Mouse (Mus musculus) left cerebral cortex, postnatal 14 days (tissue): ENCODE measurements around the gene Macc1. TPM values are rescaled to one million over a fixed set of nuclear protein-coding genes. Genes with fewer than 3 reads are reported as not detected.
"Not testable (repeated sequence)": the region's sequence is repeated elsewhere in the genome, so short reads cannot be mapped to it uniquely, and the experiment has no call there.

Experiments
- DNase-seq, 2 experiments: peaks; one replicate each; pipeline ENCODE4 v3.0.0; 2021 to 2022; ENCODE audit warnings: low spot score in 2 of 2, mixed read lengths in 1 of 2
- intact Hi-C: fragments of 180-260 bp; cut with DNase I; formaldehyde crosslinking; loops from one replicate; pipeline ENCODE4 v1.15.1; 2025
- long read RNA-seq, 2 experiments: library from polyadenylated mRNA; stranded (forward); transcript quantifications; one replicate each; pipeline ENCODE4 v2.0.0; 2021
- total RNA-seq, 2 experiments: library from RNA; stranded (reverse); gene quantifications; 2 replicates each; pipeline ENCODE4 v1.2.3; 2021

The Macc1 gene
- under 1 TPM in 1 of 2 experiments, not detected in 1; 0.15 TPM for total RNA-seq
- long read RNA-seq, experiment 1, result 0 reads
- long read RNA-seq, experiment 2, result 0 reads

- DNase-seq, result no peak
- intact Hi-C loops, result no loop called here
Measured at GRCm38 (mm10) chr12:119313970-119314369, at the start of gene Macc1. TSS of gene Macc1 (plus strand) at chr12:119314270.

- intact Hi-C loops, result no loop called here
- DNase-seq, result no peak
Measured at GRCm38 (mm10) chr12:119264506-119264905, 49.6 kb upstream of the Macc1 start.

DNA sequence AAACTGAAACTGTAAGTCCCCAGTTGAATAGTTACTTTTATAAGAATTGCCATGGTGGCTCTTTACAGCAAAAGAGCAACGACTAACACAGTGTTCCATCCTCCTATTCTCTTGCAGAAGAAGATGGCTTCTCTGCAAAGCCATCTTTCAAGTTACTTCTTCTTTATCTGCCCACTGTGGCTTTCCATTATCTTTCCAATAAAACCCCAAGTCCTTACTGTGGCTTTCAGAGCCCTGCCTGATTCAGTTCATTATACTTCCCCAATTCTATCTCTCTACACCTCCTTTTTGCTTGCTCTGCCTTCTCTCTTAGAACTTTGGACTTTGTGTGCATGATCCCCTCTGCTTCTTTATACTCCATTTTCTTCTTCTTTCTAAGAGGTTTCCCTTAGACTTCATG is 45.3 kb upstream of the Macc1 start:
- intact Hi-C loops, result no loop called here
- no peak for DNase-seq

DNA sequence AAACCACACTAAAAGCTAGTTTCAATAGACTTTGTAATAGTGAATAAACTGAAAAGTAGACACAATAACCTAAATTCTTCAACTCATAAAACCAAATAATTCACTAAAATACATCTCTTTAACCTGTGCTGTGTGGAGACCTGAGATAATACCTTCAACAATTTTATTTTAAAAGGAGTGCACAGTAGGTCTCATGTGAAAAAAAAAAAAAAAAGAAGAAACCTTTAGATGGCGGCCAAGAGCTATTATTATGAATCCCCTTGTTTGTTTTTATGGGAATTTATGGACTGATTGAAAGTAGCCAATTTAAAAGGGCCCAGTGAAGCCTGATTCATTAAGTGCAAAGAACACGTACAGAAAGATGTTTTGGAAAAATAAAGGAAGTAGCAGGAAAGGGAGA is 44.0 kb upstream of the Macc1 start:
- intact Hi-C loops, result no loop called here
- DNase-seq, result no peak

GRCm38 (mm10) chr12:119271964-119272363 is 42.1 kb upstream of the Macc1 start:
- no peak for DNase-seq
- intact Hi-C loops, result no loop called here

GRCm38 (mm10) chr12:119273605-119274004 is 40.5 kb upstream of the Macc1 start:
- intact Hi-C loops, result no loop called here
- no peak for DNase-seq

DNA sequence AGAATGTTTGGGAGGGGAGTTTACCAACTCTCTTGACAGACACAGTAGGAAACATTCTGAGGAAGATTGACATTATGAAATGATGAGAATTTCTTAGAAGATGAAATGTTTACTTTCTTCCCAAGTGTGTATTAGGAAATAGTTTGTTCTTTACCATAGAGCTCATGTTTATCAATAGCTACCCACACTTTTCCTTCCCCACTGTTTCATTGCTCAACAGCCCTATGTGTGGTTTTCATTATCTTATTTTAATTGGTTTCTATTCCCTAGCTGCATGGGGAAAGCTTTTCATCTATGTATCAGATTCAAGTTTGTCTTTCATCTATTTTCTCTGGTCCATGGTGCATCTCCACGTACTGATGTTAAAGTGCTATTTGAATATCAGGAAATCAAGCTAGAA is 37.8 kb upstream of the Macc1 start:
- DNase-seq, result no peak
- intact Hi-C loops, result no loop called here

DNA sequence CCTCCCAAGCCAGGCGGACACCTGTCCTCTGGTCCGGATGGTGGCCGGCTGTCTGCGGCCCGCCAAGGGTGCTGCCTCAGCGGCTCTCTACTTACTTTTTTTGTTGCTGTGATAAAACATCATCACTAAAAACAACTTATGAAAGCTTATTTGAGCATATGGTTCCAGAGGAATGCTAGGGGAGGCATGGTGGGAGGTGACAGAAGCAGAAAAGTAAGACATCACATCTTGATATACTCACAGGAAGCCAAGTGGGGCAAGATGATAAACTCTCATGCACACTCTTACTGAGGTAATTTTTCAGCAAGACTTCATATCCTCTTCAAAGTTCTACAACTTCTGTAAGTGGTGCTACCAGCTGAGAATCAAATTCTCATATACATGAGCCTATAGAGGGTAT is 22.5 kb upstream of the Macc1 start:
- peak; percentile 2 to 3 for DNase-seq
- intact Hi-C loops, result no loop called here

- no peak for DNase-seq
- intact Hi-C loops, result no loop called here
Measured at GRCm38 (mm10) chr12:119303618-119304017, 10.5 kb upstream of the Macc1 start.

DNA sequence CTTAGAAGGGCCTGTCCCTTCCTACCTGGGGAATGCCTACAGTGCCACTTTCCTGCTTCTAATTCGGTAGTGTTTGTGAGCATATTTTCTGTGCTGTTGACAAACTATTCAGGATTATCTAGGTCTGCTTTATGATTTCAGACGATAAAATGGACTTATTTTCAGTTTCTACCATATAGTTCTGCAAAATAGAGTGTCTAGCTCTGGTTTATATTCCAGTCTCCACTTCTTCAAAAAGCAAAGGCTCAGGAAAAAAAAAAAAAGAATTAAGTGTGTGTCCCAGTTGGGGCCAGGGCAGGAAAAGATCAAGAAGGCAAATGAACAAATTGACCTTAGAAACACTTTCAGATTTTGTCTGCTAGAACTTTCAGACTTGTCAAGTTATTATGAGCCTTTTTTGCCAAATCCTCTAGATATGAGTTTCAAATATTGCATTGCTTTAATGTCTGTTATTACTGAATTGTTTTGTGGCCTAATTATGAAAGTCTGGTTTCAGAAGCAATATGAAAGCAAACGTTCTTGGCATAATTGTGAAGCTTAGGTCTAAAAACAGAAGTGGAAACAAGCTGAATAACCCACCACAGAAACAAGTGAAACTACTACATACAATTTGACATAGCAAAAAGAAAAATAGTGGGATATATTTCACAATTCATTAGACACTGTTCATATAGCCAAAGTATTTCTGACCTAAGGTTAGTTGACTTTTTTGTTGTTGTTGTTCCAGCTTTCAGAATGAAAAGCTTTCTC is 881 bp upstream of the Macc1 start:
- no peak for DNase-seq
- intact Hi-C loops, result no loop called here

DNA sequence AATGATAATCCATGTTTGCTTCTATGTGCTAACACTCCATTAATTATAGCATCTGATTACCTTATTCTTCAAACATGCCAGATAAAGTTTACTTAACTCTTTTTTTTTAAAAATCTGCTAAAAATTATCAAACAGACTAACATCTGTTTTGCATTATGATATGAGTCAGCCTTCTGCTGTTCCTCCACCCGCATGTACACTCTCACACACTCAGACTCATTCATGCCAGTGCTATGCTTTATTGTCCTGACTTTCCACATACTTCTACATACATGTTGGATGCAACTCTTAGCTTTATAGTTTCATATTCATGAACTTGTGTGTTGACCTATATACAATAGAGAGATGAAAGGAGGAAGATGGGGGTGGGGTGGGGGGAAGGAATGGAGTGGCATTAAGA is 4.7 kb downstream of the Macc1 start:
- no peak for DNase-seq
- intact Hi-C loops, result no loop called here

DNA sequence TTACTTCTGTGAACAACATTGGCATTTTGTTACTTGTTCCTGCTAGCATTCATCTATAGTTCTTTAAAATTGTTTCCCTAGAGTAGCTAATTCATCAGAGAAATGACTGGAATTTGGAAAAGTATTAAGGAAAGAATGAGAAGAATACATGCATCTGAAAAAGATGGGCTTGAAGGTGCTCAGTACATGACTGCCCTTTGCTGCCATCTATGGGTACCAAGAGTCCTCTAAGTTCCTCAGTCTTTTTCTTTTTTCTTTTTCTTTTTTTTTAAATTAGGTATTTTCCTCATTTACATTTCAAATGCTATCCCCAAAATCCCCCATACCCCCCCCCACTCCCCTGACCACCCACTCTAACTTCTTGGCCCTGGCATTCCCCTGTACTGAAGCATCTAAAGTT is 11.3 kb downstream of the Macc1 start:
- intact Hi-C loops, result loop anchor here (5.0 to 10.0 kb wide), 2 partner anchors 158 to 341 kb away; no protein-coding TSS in a partner anchor
- peak; percentile 11 to 16 for DNase-seq

DNA sequence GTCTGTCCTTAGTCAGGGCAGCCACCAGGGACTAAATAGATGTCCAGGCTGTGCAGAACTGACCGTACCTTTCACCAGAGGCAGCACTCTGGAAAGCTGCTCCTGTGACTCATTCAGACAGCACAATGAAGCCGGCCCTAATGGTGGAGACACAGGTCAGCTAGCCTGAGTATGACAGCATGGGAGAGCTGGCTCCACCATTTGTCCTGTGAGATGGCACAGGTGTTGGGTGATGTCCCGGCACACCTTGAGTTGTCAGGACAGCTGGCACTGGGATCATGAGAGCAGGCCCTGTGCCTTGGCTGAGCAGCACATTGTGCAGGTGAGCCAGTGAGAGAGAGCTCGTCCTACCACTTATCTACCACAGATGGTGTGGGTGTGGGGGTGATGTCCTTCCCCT is 16.6 kb downstream of the Macc1 start:
- intact Hi-C loops, result no loop called here
- no peak for DNase-seq

GRCm38 (mm10) chr12:119333376-119333775 is 19.3 kb downstream of the Macc1 start:
- no peak for DNase-seq

GRCm38 (mm10) chr12:119352579-119352978 is 38.5 kb downstream of the Macc1 start:
- DNase-seq, intact Hi-C loops: not testable (repeated sequence)

More at GRCm38 (mm10) chr12:119333376-119333775, 19.3 kb downstream of the Macc1 start:
- intact Hi-C loops, result no loop called here

GRCm38 (mm10) chr12:119357418-119358241 is 43.6 kb downstream of the Macc1 start:
- intact Hi-C loops, result no loop called here
- peak; percentile 13 to 29 for DNase-seq

- intact Hi-C loops, result no loop called here
- no peak for DNase-seq
Measured at GRCm38 (mm10) chr12:119358242-119358515, 44.1 kb downstream of the Macc1 start.

DNA sequence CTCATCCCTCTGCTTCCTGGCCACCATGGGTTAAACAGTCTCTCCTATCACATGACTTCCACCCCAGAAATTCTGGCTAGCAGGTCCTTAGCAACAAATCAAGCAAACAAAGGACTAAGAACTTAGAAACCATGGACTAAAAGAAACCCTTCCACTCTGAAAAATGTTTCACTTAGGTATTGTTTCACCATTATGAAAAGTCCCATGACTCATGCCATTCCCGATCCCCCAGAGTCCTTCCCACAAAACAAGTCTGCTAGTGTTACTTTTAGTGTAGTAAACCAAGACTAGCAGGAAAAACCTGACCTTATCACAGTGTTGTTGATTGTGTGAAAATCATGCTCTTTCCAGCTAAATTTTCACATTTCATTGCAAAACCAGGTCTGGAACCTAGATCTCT is 51.0 kb downstream of the Macc1 start:
- intact Hi-C loops, result no loop called here
- DNase-seq, result no peak

GRCm38 (mm10) chr12:119369832-119370231 is 55.8 kb downstream of the Macc1 start:
- intact Hi-C loops, result no loop called here
- DNase-seq, result no peak

DNA sequence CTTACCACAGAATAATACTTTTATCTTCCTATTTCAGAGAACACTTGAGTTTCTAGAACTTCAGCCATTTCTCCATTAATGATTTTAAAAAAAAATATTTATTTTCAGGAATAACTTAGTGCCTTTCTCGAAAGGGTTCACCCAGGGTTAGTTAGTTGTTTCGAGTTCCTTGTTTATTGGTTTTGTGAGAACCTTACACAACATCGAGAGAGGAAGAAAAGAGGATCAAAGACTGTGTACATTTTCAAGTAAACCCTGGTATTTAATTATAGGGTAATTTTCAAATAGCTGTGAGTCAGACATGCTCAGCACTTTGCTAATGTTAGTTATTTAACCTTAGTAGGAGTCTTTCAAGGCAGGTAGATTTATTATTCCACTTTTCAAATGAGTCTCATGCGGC is 58.3 kb downstream of the Macc1 start:
- intact Hi-C loops, result no loop called here
- DNase-seq, result no peak

- intact Hi-C loops, result no loop called here
- DNase-seq, result no peak
Measured at GRCm38 (mm10) chr12:119376879-119377278, 62.8 kb downstream of the Macc1 start.
